Mouse (Mus musculus): ENCODE measurements around the gene Plppr3. TPM values are rescaled to one million over a fixed set of nuclear protein-coding genes. Genes with fewer than 3 reads are reported as not detected.

The Plppr3 gene
- polyA plus RNA-seq, 1 experiment, result not detected

GRCm38 (mm10) chr10:79860079-79860911 is 14.1 kb downstream of the Plppr3 start:
- Histone ChIP-seq H3K27ac (ENCODE audit: insufficient read depth, low read depth, low read length) (no peak overlapping the region), H3K4me1 (ENCODE audit: control insufficient read depth, insufficient read depth, low read length) (peaks cover 9% of the 10 kb centered on the region), H3K4me3 (ENCODE audit: insufficient read depth, low read length) (no peak overlapping the region)
- no peak for TF ChIP-seq CTCF (IDR thresholded peaks at IDR 0.05; ENCODE audit: low read depth, low read length)

- no peak overlapping the region for H3K27ac ChIP-seq (ENCODE audit: insufficient read depth, low read depth, low read length)
- TF ChIP-seq POLR2A (IDR thresholded peaks at IDR 0.05; ENCODE audit: borderline replicate concordance, low read depth, low read length) (no peak), CTCF (IDR thresholded peaks at IDR 0.05; ENCODE audit: low read depth, low read length) (no peak)
- no peak overlapping the region for H3K4me3 ChIP-seq (ENCODE audit: insufficient read depth, low read length)
- peaks cover 9% of the 10 kb centered on the region for H3K4me1 ChIP-seq (ENCODE audit: control insufficient read depth, insufficient read depth, low read length)
Observed at GRCm38 (mm10) chr10:79859116-79859515, 15.3 kb downstream of the Plppr3 start.

GRCm38 (mm10) chr10:79858416-79859074 is 15.9 kb downstream of the Plppr3 start:
- Histone ChIP-seq H3K27ac (ENCODE audit: insufficient read depth, low read depth, low read length) (no peak overlapping the region), H3K4me3 (ENCODE audit: insufficient read depth, low read length) (peak overlapping the region; percentile 38), H3K4me1 (ENCODE audit: control insufficient read depth, insufficient read depth, low read length) (peaks cover 9% of the 10 kb centered on the region)
- TF ChIP-seq POLR2A (IDR thresholded peaks at IDR 0.05; ENCODE audit: borderline replicate concordance, low read depth, low read length), result no peak

GRCm38 (mm10) chr10:79857894-79858293 is 16.5 kb downstream of the Plppr3 start:
- H3K4me3 ChIP-seq (ENCODE audit: insufficient read depth, low read length), result peak overlapping the region; percentile 38
- H3K27ac ChIP-seq (ENCODE audit: insufficient read depth, low read depth, low read length), result peak overlapping the region; percentile 34; the same call in 1 of the 2 replicates
- TF ChIP-seq POLR2A (IDR thresholded peaks at IDR 0.05; ENCODE audit: borderline replicate concordance, low read depth, low read length) (no peak), CTCF (IDR thresholded peaks at IDR 0.05; ENCODE audit: low read depth, low read length) (no peak)
- peaks cover 10% of the 10 kb centered on the region for H3K4me1 ChIP-seq (ENCODE audit: control insufficient read depth, insufficient read depth, low read length)

GRCm38 (mm10) chr10:79857452-79857811 is 17.0 kb downstream of the Plppr3 start:
- peak overlapping the region; percentile 43 for H3K27ac ChIP-seq (ENCODE audit: insufficient read depth, low read depth, low read length)

GRCm38 (mm10) chr10:79856704-79857451 is 17.6 kb downstream of the Plppr3 start:
- peak overlapping the region; percentile 94 for H3K4me3 ChIP-seq (ENCODE audit: insufficient read depth, low read length)
- H3K4me1 ChIP-seq (ENCODE audit: control insufficient read depth, insufficient read depth, low read length), result peaks cover 20% of the 10 kb centered on the region
- TF ChIP-seq CTCF (IDR thresholded peaks at IDR 0.05; ENCODE audit: low read depth, low read length) (no peak), POLR2A (IDR thresholded peaks at IDR 0.05; ENCODE audit: borderline replicate concordance, low read depth, low read length) (no peak)
- H3K27ac ChIP-seq (ENCODE audit: insufficient read depth, low read depth, low read length), result peak overlapping the region; percentile 43

More at GRCm38 (mm10) chr10:79857452-79857811, 17.0 kb downstream of the Plppr3 start:
- Histone ChIP-seq H3K4me1 (ENCODE audit: control insufficient read depth, insufficient read depth, low read length) (peaks cover 15% of the 10 kb centered on the region), H3K4me3 (ENCODE audit: insufficient read depth, low read length) (peak overlapping the region; percentile 94)
- TF ChIP-seq POLR2A (IDR thresholded peaks at IDR 0.05; ENCODE audit: borderline replicate concordance, low read depth, low read length) (no peak), CTCF (IDR thresholded peaks at IDR 0.05; ENCODE audit: low read depth, low read length) (no peak)

- peaks cover 26% of the 10 kb centered on the region for H3K4me1 ChIP-seq (ENCODE audit: control insufficient read depth, insufficient read depth, low read length)
- H3K27ac ChIP-seq (ENCODE audit: insufficient read depth, low read depth, low read length), result peak overlapping the region; percentile 96; the same call in 1 of the 2 replicates
- peak overlapping the region; percentile 94 for H3K4me3 ChIP-seq (ENCODE audit: insufficient read depth, low read length)
- TF ChIP-seq CTCF (IDR thresholded peaks at IDR 0.05; ENCODE audit: low read depth, low read length) (no peak), POLR2A (IDR thresholded peaks at IDR 0.05; ENCODE audit: borderline replicate concordance, low read depth, low read length) (no peak)
Observed at GRCm38 (mm10) chr10:79856280-79856679, 18.2 kb downstream of the Plppr3 start.

- Histone ChIP-seq H3K4me1 (ENCODE audit: control insufficient read depth, insufficient read depth, low read length) (peaks cover 28% of the 10 kb centered on the region), H3K27ac (ENCODE audit: insufficient read depth, low read depth, low read length) (peak overlapping the region; percentile 96), H3K4me3 (ENCODE audit: insufficient read depth, low read length) (peak overlapping the region; percentile 94)
- TF ChIP-seq POLR2A (IDR thresholded peaks at IDR 0.05; ENCODE audit: borderline replicate concordance, low read depth, low read length) (no peak), CTCF (IDR thresholded peaks at IDR 0.05; ENCODE audit: low read depth, low read length) (no peak)
Observed at GRCm38 (mm10) chr10:79855558-79856184, 18.8 kb downstream of the Plppr3 start.

GRCm38 (mm10) chr10:79854801-79855541 is 19.5 kb downstream of the Plppr3 start:
- Histone ChIP-seq H3K4me1 (ENCODE audit: control insufficient read depth, insufficient read depth, low read length) (peaks cover 33% of the 10 kb centered on the region), H3K27ac (ENCODE audit: insufficient read depth, low read depth, low read length) (peak overlapping the region; percentile 96), H3K4me3 (ENCODE audit: insufficient read depth, low read length) (peak overlapping the region; percentile 94)
- TF ChIP-seq CTCF (IDR thresholded peaks at IDR 0.05; ENCODE audit: low read depth, low read length), result no peak
- no peak for TF ChIP-seq POLR2A (IDR thresholded peaks at IDR 0.05; ENCODE audit: borderline replicate concordance, low read depth, low read length)

Measured in bone marrow macrophage, adult 2 months (primary cell).